Mouse (Mus musculus) leukemia stem cell, adult 10-12 weeks (primary cell): Measurements from ENCODE around the gene Tenm1. TPM values are rescaled to one million over a fixed set of nuclear protein-coding genes. Genes with fewer than 3 reads are reported as not detected.

Experiments
- polyA plus RNA-seq: library from polyadenylated mRNA; stranded (reverse); fragments of >175 nt; gene quantifications from 2 replicates; pipeline ENCODE4 v1.2.3, GENCODE M21; 2012; ENCODE audit warnings: low replicate concordance

Tenm1 gene
- polyA plus RNA-seq = not detected in 2 replicates

DNA sequence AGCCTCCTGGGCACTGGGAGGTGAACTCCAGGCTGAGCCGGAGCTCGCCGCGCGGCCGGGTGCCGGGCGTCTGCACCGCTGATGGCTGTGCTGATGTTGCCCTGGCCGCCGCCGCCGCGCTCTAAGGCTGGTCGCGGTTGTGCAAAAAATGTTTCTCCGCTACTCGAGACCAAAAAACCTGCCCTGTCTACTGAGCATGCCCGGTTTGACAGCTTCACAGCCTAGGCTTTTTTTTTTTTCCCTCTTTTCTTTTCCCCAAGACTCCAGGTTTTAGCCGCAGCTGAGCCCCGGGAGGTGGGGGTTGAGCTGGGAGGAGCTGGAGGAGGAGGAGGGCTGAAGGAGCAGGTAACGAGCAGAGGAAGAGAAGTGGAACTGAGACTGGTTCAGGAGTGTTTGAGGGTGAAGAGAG lies at the start of gene Tenm1:
TSS of gene Tenm1 (minus strand) at position 272 of the 409 bp plus-strand sequence.

DNA sequence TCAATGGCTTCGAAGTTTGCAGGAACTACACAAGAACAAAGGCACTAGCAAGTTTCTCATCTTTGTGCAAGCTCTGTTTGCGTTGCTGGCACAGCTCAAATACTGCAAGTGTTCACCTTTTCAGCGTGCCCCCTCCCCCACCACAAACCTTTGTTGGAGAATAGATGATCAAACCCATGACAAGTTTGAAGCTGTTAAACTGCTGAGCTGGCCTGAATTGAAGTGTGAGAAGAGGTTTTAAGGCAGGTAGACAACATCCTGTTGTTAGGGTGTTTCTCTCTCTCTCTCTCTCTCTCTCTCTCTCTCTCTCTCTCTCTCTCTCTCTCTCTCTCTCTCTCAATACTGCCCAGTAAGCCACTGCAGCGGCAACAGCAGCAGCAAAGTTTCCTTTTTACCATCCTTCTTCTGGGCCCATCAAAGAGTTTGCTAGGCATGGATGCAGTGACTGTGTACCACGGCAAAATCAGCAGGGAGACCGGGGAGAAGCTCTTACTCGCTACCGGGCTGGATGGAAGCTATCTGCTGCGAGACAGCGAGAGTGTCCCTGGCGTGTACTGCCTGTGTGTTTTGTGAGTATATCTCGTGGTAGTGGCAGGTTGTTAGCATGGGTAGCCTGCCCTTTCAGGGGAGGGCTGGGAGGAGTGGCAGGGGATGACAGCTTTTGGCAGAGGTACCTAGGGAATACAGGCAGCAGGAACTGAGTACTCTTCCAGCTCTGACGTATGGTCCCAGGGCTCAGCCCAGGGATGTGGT lies 926.5 kb downstream of the Tenm1 start, which contains the start of gene Sh2d1a:
TSS of gene Sh2d1a (plus strand) at position 163 of the 753 bp plus-strand sequence.

DNA sequence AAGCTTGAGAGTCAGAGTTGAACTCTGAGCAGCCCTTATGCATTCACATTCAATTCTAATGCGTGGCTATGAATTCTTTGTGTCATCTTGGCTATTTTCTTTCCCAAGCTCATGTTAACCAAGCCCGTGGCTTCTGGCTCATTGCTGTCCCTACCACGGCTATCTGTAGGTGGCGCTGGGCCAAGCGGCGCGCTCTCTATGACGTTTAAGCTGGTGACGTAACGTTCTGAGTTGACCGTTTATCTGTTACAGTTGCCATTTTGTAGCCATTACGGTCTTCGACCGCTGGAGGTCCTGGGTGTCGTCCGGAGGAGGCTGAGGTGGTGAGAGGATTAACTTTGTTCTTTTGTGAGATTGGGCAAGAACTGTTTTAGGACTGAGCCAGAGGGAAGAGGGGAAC lies 939.5 kb downstream of the Tenm1 start, which contains the start of gene Tex13c2:
TSS of gene Tex13c2 (plus strand) at position 246 of the 400 bp plus-strand sequence.

Other genes starting within 250 kb of the Tenm1 start
- 0.08 TPM in 1 of 2 replicates, not detected in the other for gene Tex13c1, start 162.0 kb upstream of the Tenm1 start, polyA plus RNA-seq